ENCODE assay signal across 25 mouse cellular contexts in the genomic region with DNA sequence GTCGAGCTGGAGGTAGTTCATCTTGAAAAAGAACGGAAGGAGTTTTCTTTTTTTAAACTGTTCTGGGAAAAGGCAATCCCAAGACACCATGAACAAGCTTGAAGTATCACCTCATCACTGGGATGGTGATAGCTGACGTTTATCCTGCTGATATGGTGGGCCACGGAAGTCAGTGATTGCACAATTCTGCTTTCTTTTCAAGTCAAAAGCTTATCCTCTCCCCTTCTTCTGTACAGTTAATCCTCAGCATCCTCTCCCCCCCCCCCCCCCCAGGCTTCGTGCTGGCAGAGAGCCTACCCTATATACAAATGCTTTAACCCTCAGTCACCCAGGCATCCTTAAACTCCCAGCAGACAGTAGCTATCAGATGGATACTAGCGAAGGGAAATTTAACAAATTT. TPM values are rescaled to one million over a fixed set of nuclear protein-coding genes. Genes with fewer than 3 reads are reported as not detected.
DNase-seq lines count a peak whose midpoint lies in the region; ATAC-seq and TF ChIP-seq lines count a peak whose summit lies in the region.
"Had no signal": no experiment of that assay in that cellular context is flagged by ENCODE, and none has a peak within 500 bp of the region (broad histone marks: within the 10 kb centered on the region; RNA-seq: fewer than 3 reads in every experiment).

No protein-coding gene starts in this region.

- H3K9ac ChIP-seq in heart, embryonic 14.5 days (ENCODE audit: low read length): no peak overlapping the region
- H3K9ac ChIP-seq in heart, adult 2 months (ENCODE audit: low read depth, low read length): no peak overlapping the region
- no peak overlapping the region for H3K9ac ChIP-seq in lung, embryonic 15.5 days
- no peak overlapping the region for H3K9ac ChIP-seq in intestine, embryonic 16.5 days (ENCODE audit: low read depth, low read length)
- no peak overlapping the region for H3K9ac ChIP-seq in stomach, postnatal 0 days (ENCODE audit: low read length)
- H3K9ac ChIP-seq in hindbrain, embryonic 12.5 days: no peak overlapping the region
- H3K9ac ChIP-seq: embryonic facial prominence, embryonic 13.5 days; forebrain, embryonic 13.5 days; hindbrain, embryonic 14.5 days; midbrain, embryonic 13.5 days; neural tube, embryonic 12.5 days had no signal

- H3K4me2 ChIP-seq in heart, embryonic 14.5 days (ENCODE audit: low read length): no peak overlapping the region
- H3K4me2 ChIP-seq in lung, embryonic 15.5 days: no peak overlapping the region
- H3K4me2 ChIP-seq in intestine, embryonic 16.5 days (ENCODE audit: low read depth, low read length): no peak overlapping the region
- H3K4me2 ChIP-seq in stomach, postnatal 0 days (replicated peaks; ENCODE audit: low read depth): no peak overlapping the region
- H3K4me2 ChIP-seq in hindbrain, embryonic 12.5 days (replicated peaks): no peak overlapping the region
- H3K4me2 ChIP-seq: embryonic facial prominence, embryonic 13.5 days; forebrain, embryonic 13.5 days; hindbrain, embryonic 14.5 days; liver, embryonic 11.5 days; midbrain, embryonic 13.5 days; neural tube, embryonic 12.5 days had no signal

- intact Hi-C loops in heart, adult 2 months (cut with DNase I): no loop called here

- H3K4me3 ChIP-seq in heart, embryonic 14.5 days (ENCODE audit: control insufficient read depth in 1 of 2, insufficient read depth in 1 of 2, low read depth in 1 of 2, low read length in 2 of 2): no peak overlapping the region
- H3K4me3 ChIP-seq in heart, adult 2 months: no peak overlapping the region
- no peak overlapping the region for H3K4me3 ChIP-seq in lung, embryonic 15.5 days
- no peak overlapping the region for H3K4me3 ChIP-seq in intestine, embryonic 16.5 days (ENCODE audit: low read length)
- H3K4me3 ChIP-seq in stomach, postnatal 0 days (ENCODE audit: low read depth, low read length): no peak overlapping the region
- no peak overlapping the region for H3K4me3 ChIP-seq in hindbrain, embryonic 12.5 days
- H3K4me3 ChIP-seq: embryonic facial prominence, embryonic 13.5 days; forebrain, embryonic 13.5 days; gastrocnemius, adult 2 months; layer of hippocampus, adult 2 months; midbrain, embryonic 13.5 days; neural tube, embryonic 12.5 days had no signal

- H3K27me3 ChIP-seq in heart, embryonic 14.5 days (ENCODE audit: control insufficient read depth, insufficient read depth, low read length): no peaks in the 10 kb centered on the region
- no peaks in the 10 kb centered on the region for H3K27me3 ChIP-seq in heart, adult 2 months (ENCODE audit: control insufficient read depth, insufficient read depth, low read length)
- no peaks in the 10 kb centered on the region for H3K27me3 ChIP-seq in lung, embryonic 15.5 days
- H3K27me3 ChIP-seq in intestine, embryonic 16.5 days (replicated peaks; ENCODE audit: control insufficient read depth, insufficient read depth, low read length): no peaks in the 10 kb centered on the region
- no peaks in the 10 kb centered on the region for H3K27me3 ChIP-seq in stomach, postnatal 0 days (ENCODE audit: control insufficient read depth, insufficient read depth, low read length)
- no peaks in the 10 kb centered on the region for H3K27me3 ChIP-seq in hindbrain, embryonic 12.5 days
- H3K27me3 ChIP-seq: embryonic facial prominence, embryonic 13.5 days; forebrain, embryonic 13.5 days; midbrain, embryonic 13.5 days; neural tube, embryonic 12.5 days had no signal

- H3K4me1 ChIP-seq in heart, embryonic 14.5 days (ENCODE audit: control insufficient read depth in 2 of 2, insufficient read depth in 2 of 2, low read length in 2 of 2): peaks cover 5 to 23% of the 10 kb centered on the region in 2 experiments
- H3K4me1 ChIP-seq in heart, adult 2 months (ENCODE audit: control insufficient read depth, insufficient read depth, low read length): no peaks in the 10 kb centered on the region
- peaks cover 23% of the 10 kb centered on the region; the same call in 1 of the 2 replicates for H3K4me1 ChIP-seq in lung, embryonic 15.5 days
- H3K4me1 ChIP-seq in intestine, embryonic 16.5 days (ENCODE audit: control insufficient read depth, insufficient read depth, low read length): peaks cover 11% of the 10 kb centered on the region; the same call in 1 of the 2 replicates
- no peaks in the 10 kb centered on the region for H3K4me1 ChIP-seq in stomach, postnatal 0 days (replicated peaks; ENCODE audit: control insufficient read depth, insufficient read depth)
- no peaks in the 10 kb centered on the region for H3K4me1 ChIP-seq in hindbrain, embryonic 12.5 days
- H3K4me1 ChIP-seq: forebrain, embryonic 13.5 days; midbrain, embryonic 13.5 days; neural tube, embryonic 12.5 days had no signal

- H3K9me3 ChIP-seq in heart, embryonic 14.5 days (ENCODE audit: control insufficient read depth, low read length): no peaks in the 10 kb centered on the region
- no peaks in the 10 kb centered on the region for H3K9me3 ChIP-seq in lung, embryonic 15.5 days
- H3K9me3 ChIP-seq in intestine, embryonic 16.5 days (ENCODE audit: control insufficient read depth, low read length): no peaks in the 10 kb centered on the region
- H3K9me3 ChIP-seq in stomach, postnatal 0 days (ENCODE audit: control insufficient read depth, low read length): no peaks in the 10 kb centered on the region
- no peaks in the 10 kb centered on the region for H3K9me3 ChIP-seq in hindbrain, embryonic 12.5 days (replicated peaks)
- H3K9me3 ChIP-seq: embryonic facial prominence, embryonic 13.5 days; forebrain, embryonic 13.5 days; midbrain, embryonic 13.5 days; neural tube, embryonic 12.5 days had no signal

- H3K79me2 ChIP-seq in heart, adult 2 months (replicated peaks; ENCODE audit: control insufficient read depth, insufficient read depth, low read length): no peaks in the 10 kb centered on the region

- TF ChIP-seq CTCF in heart, adult 2 months (IDR thresholded peaks at IDR 0.05): no peak
- no peak for TF ChIP-seq CTCF in stomach, postnatal 0 days (IDR thresholded peaks at IDR 0.05; ENCODE audit: low read depth)

- TF ChIP-seq EP300 in heart, adult 2 months (IDR thresholded peaks at IDR 0.05; ENCODE audit: insufficient read depth, low read depth, low read length): no peak
- TF ChIP-seq EP300 in stomach, postnatal 0 days (optimal IDR thresholded peaks at IDR 0.05): no peak

- H3K36me3 ChIP-seq in heart, embryonic 14.5 days (ENCODE audit: control insufficient read depth, insufficient read depth, low read length): peaks cover 76% of the 10 kb centered on the region
- peaks cover 10% of the 10 kb centered on the region for H3K36me3 ChIP-seq in heart, adult 2 months (ENCODE audit: control insufficient read depth, insufficient read depth, low read length)
- H3K36me3 ChIP-seq in lung, embryonic 15.5 days: peaks cover 17% of the 10 kb centered on the region
- 0 out of 2 replicates have a peak, but pooled peaks cover 2% of the 10 kb centered on the region for H3K36me3 ChIP-seq in intestine, embryonic 16.5 days (ENCODE audit: control insufficient read depth, insufficient read depth, low read length)
- H3K36me3 ChIP-seq in stomach, postnatal 0 days (ENCODE audit: control insufficient read depth, insufficient read depth, low read length): peaks cover 3% of the 10 kb centered on the region; the same call in 1 of the 2 replicates
- H3K36me3 ChIP-seq in hindbrain, embryonic 12.5 days: no peaks in the 10 kb centered on the region; the same call in 1 of the 2 replicates
- H3K36me3 ChIP-seq: midbrain, embryonic 13.5 days had no signal

- H3K27ac ChIP-seq in heart, embryonic 14.5 days (replicated peaks in 1 of 2; ENCODE audit: control insufficient read depth in 1 of 2, insufficient read depth in 1 of 2, low read depth in 2 of 2, low read length in 2 of 2): no peak overlapping the region
- H3K27ac ChIP-seq in heart, adult 2 months: no peak overlapping the region
- H3K27ac ChIP-seq in lung, embryonic 15.5 days: peak overlapping the region; percentile 58
- H3K27ac ChIP-seq in intestine, embryonic 16.5 days (ENCODE audit: low read length): 0 out of 2 replicates have a peak overlapping the region, but pooled peaks have one; percentile 14
- H3K27ac ChIP-seq in stomach, postnatal 0 days (replicated peaks): peak overlapping the region; percentile 53; the same call in 1 of the 2 replicates
- no peak overlapping the region for H3K27ac ChIP-seq in hindbrain, embryonic 12.5 days
- H3K27ac ChIP-seq: embryonic facial prominence, embryonic 13.5 days; forebrain, embryonic 13.5 days; gastrocnemius, adult 2 months; hindbrain, embryonic 14.5 days; layer of hippocampus, adult 2 months; midbrain, embryonic 13.5 days; neural tube, embryonic 12.5 days had no signal

- WGBS in heart, embryonic 14.5 days: 29% methylated on average over 6 of the region's 6 CpGs
- 47% methylated on average over 6 of the region's 6 CpGs for WGBS in heart, adult 2 months
- WGBS in lung, embryonic 15.5 days: 34% methylated on average over 6 of the region's 6 CpGs
- WGBS in intestine, embryonic 16.5 days: 44% methylated on average over 5 of the region's 6 CpGs
- 26% methylated on average over 6 of the region's 6 CpGs for WGBS in stomach, postnatal 0 days
- 78% methylated on average over 6 of the region's 6 CpGs for WGBS in hindbrain, embryonic 12.5 days

- no peak for TF ChIP-seq POLR2A in heart, adult 2 months (IDR thresholded peaks at IDR 0.05; ENCODE audit: insufficient read depth, low read depth, low read length)

- ATAC-seq in heart, embryonic 14.5 days (ENCODE audit: insufficient number of reproducible peaks, insufficient read depth, low FRiP score, low read depth): 0 out of 2 replicates have a peak, but pooled peaks have one; percentile 31
- ATAC-seq in lung, embryonic 15.5 days (ENCODE audit: borderline replicate concordance, extremely low read depth, low FRiP score, low TSS enrichment): peak; percentile 85; the same call in 1 of the 2 replicates
- 0 out of 2 replicates have a peak, but pooled peaks have one; percentile 36 for ATAC-seq in intestine, embryonic 16.5 days
- ATAC-seq in stomach, postnatal 0 days (ENCODE audit: low FRiP score, low TSS enrichment): no peak
- no peak for ATAC-seq in hindbrain, embryonic 12.5 days (ENCODE audit: low FRiP score)
- ATAC-seq: activated CD4-positive, CD25-positive, alpha-beta regulatory T cell, adult 4 months; forebrain, embryonic 13.5 days; midbrain, embryonic 13.5 days had no signal

- no peak for DNase-seq in heart, adult 2 months
- DNase-seq in lung, postnatal 25 days (ENCODE audit: low spot score): no peak
- DNase-seq in stomach, postnatal 0 days (ENCODE audit: low spot score): no peak
- DNase-seq: adrenal gland, adult 8-10 months; B cell, adult 2 months; cerebellum, adult 18-20 months; cerebellum, postnatal 25 days; gastrocnemius, adult 2 months; heart, postnatal 10 days; kidney, postnatal 25 days; lung, adult 18-20 months; right cerebral cortex, postnatal 14 days; thymus, postnatal 25 days had no signal

RNA-seq across cellular contexts. Expression of gene Ltv1, which starts 52.7 kb away (rescaled TPM):
- 46.8 and 48.8 TPM in 2 replicates for polyA plus RNA-seq in heart, embryonic 14.5 days (2014; fragmentation: Nextera tagmentation; extraction: Ambion mirVana)
- total RNA-seq in heart, adult 2 months (2021): 10 to 100 TPM; 22.8 to 22.9 TPM
- 11.5 and 16.8 TPM in 2 replicates for polyA plus RNA-seq in heart, adult 2 months (2012; rRNA removed)
- polyA plus RNA-seq in lung, embryonic 15.5 days (2015; fragmentation: Nextera tagmentation; extraction: Ambion mirVana): 70.5 and 71.3 TPM in 2 replicates
- 69.2 and 74.4 TPM in 2 replicates for polyA plus RNA-seq in intestine, embryonic 16.5 days (2015; fragmentation: Nextera tagmentation; extraction: Ambion mirVana)
- 58.2 and 63.1 TPM in 2 replicates for polyA plus RNA-seq in stomach, postnatal 0 days (2015; fragmentation: Nextera tagmentation; extraction: Ambion mirVana)
- polyA plus RNA-seq in hindbrain, embryonic 12.5 days (2016; fragmentation: Nextera tagmentation; extraction: Ambion mirVana): 47.1 and 48.0 TPM in 2 replicates

Comparison
In these comparisons a context has a peak if more than half of its experiments do, and no peak if none do; other contexts are left out.
1. ATAC-seq: peak in heart, embryonic 14.5 days (single experiment), lung, embryonic 15.5 days (single experiment) and intestine, embryonic 16.5 days (single experiment); none in stomach, postnatal 0 days (single experiment) and hindbrain, embryonic 12.5 days (single experiment).
2. H3K27ac ChIP-seq: peak in lung, embryonic 15.5 days (single experiment), intestine, embryonic 16.5 days (single experiment) and stomach, postnatal 0 days (single experiment); none in heart, embryonic 14.5 days (0 of 2), heart, adult 2 months (single experiment) and hindbrain, embryonic 12.5 days (single experiment).